Mouse (Mus musculus) brain, adult 2 months (tissue): ENCODE results near the gene Ptpre.
"Not testable (repeated sequence)": the region's sequence is repeated elsewhere in the genome, so short reads cannot be mapped to it uniquely, and the experiment has no call there.

Experiments
- DNase-seq: peaks from one replicate; pipeline ENCODE4 v3.0.0; 2011; ENCODE audit warnings: low read depth, low spot score

The Ptpre gene

DNA sequence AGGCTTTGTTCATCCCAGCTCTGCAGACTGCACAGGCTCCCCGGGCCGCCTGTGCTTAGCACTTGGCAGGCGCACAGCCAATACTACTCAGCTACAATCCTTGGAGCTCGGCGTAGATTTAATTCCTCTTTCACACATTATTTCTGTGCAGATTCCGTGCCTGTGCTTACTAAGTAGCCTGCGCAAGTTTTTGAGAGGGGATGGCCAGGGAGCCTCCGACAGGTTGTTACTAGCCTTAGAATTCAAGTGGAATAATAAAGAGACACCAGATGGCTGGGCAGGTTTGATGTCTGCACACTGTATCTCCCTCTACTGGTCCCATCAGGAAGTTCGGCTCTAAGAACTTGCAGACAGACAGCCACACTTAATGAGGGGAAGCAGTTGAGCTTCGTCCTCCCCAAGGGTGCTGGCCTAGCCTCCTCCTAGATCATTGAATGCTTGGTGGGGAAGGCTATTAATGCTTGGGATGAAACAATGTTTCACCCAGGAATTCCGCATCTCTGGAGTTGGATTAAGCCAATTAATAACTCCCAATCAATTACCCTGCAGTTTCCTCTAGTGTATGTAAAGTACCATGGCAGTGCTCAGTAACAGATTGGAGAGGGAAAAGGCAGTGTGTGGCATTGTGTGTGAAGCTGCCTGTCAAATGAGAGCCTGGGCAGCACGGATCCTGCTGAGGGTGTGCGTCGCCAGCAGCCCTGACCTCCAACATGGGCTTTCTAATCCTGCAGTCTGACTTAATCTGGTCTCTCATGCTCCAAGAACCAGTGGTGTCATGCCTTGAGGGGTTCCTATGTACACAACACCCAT lies 104.6 kb downstream of the Ptpre start:
- DNase-seq = peak; percentile 93

DNA sequence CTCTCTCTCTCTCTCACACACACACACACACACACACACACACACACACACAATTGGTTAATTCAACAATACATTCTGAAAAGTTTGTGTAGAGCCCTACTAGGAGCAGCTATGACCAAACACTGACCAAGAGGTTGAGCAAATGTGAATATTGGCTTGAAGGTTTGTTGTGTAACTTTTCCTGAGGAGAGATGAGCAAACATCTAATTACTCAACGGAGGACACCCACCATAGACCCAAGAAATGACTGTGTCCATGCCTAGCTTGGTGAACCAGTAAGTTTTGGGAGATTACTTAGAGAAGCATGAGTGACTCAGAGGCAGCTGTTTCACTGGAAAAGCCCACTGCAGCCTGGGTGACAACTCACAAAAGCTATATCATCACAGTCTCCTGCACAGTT lies 107.2 kb downstream of the Ptpre start:
- no peak for DNase-seq

DNA sequence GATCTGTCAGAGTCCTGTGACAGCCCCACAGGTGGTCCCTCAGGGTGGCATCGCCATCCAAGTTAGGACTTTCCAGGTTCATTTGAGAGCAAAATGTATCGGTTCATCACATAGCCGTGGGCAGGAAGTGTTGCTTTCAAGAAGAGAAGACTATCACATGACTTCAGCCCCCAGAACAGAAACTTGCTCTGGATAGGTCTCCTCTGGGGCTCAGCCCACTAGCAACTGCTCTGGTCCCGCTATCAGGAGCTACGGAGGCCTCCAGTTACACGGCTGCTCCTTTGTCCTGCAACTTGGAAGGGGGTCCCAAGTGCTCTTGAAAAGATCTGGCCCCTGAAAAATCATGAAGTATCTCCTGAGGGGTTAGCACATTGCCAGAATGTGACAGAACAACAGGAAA lies 109.7 kb downstream of the Ptpre start:
- DNase-seq = no peak

DNA sequence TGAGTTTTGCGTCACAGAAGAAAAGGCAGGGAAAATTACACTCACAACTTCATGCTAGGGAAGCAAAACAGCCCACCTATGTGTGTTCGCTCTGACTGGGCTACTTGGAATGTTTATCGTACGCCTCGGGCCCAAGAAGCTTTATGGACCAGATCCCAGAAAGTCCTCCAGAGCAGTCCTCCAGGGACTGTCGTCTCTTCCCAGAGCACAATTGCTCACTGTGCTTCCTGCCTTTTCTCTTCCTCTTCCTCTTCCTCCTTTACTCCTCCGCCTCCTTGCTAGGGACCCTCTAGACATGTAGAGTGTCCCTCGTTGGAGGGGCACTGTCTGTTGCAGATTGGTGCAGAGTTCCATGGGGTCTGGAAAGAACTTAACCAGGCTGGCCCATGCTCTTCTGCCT lies 111.5 kb downstream of the Ptpre start:
- no peak for DNase-seq

DNA sequence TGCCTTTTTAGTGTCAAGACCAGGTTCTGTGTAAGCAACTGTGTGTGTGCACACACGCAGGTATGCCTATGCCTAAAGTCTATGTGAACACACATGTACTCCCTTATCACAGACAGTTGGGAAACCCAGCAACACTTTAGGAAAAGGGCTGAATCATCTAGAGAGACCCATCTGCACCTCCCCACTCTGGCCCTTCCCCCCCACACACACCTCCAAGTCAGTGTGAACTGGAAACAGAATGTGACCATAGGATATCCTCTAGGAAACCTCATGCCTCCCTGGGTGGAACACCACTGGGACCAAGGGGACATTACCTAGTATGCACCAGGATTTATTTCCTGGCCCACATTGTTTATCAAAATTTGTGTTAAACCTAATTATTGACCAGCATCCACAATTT lies 112.0 kb downstream of the Ptpre start:
- no peak for DNase-seq

DNA sequence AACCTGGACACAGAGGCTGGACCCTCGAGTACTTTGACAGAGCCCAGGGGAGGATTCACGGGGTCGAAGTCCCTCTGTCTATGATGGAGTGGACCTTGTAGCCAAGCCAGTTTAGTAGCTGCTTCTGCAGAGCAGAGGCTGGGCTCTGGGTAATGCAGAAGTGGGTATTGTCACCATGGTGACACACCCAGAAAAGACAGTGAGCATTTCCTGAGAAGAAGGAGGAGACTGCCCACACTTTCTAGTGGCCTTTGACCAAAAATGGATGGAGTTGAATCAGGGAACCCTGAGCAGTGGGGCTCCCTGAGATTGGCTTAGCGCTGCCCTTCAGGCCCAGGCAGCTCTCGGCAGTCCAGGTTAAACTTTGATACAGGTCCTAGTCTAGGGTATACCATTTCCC lies 112.8 kb downstream of the Ptpre start:
- no peak for DNase-seq

DNA sequence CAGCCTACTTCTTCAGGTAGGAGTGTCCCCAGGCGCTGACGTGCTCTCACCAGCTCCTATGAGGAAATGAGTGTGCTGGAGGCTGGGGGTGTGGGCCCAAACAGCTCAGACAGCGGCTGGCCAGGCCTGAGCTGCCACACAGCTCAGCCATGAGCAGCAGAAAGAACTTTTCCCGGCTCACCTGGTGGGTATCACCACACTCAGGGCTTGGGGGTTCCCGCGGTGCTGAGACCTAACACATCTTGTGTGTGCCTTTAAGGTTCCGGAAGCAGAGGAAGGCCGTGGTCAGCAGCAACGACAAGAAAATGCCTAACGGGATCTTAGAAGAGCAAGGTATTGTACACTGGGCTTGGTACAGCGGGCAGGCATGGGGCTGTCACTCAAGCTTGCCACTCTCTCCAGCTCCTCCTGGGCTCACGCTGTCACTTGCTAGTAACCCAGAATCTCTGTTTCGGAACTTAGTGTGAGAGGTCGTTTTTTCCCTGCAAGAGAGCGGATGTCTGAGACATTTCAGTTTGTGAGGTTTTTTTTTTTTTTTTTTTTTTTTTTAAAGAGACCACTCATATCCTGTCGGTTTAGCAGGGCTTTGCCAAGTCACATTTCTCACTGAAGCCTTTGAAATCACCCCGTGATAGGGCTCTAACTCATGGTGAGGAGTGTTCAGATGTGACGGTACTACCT lies 114.7 kb downstream of the Ptpre start:
- no peak for DNase-seq

DNA sequence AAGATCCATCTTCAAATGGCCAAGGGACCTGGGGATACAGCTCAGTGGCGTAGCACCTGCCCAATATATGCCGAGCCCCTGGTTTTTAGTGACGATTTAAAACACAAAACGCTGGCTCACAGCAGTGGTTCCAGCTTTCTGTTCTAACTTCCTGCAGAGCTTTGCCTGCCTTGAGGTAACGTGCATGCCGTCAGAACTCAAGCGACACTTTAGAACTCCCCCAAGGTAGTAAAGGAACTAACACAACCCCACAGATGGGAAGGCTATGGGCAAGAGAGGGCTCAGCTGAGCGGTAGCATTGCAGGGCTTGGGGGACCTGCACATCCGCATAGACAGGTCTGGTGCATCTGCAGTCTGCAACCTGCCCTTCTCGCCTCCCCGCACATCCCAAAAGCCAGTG lies 115.5 kb downstream of the Ptpre start:
- DNase-seq = no peak

DNA sequence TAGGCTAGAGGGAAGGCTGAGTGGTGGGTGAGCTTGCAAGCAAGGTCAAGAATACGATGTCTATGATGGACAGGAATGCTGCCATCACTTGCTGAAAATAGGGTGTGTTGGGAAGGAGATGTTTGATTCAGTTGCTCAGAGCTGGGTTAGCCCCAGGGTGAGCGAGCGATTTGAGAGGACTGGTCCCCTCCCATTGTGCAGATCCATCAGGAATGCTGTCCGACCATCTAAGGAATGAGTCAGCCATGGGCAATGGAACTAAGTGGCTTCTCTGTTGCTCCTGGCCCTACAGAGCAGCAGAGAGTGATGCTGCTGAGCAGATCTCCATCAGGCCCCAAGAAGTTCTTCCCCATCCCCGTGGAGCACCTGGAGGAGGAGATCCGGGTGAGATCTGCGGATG lies 116.3 kb downstream of the Ptpre start:
- no peak for DNase-seq

DNA sequence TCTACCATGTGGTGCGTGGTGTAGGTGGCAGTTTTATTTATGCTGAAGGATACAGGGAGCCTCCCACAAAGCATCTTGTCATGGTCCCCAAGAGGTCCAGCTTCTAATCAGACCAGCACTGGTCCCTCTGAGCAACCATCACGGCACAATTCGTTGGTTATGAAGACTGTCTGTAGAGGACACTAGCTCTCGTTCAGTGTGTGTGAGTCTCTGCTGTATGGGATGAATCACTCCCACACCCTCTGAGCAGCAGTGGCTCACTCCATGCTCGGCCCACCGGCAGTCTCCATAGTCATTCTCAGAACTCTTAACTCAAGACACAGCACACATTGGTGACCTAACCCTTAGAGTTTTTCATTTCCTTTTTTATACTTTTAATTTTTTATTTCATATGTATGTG lies 117.0 kb downstream of the Ptpre start:
- DNase-seq = no peak

DNA sequence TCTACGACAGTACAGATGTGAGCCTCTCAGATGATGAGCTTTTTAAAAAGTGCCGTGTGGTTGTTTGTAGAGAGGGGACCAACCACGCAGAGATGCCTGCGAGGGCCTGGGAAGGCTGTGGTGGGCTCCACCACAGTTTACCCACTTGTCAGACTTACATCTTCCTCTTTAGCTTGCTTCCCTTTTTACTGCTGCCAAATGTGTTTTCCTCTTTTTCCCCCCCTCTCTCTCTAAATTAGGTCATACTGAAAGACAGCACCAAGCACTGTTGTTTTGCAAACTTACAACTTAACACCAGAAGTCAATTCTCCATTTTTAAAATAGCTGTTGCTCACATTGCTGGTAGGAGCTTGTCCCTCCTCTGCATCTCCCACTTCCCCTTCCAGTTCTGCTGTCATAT lies 117.8 kb downstream of the Ptpre start:
- DNase-seq = peak; percentile 47

DNA sequence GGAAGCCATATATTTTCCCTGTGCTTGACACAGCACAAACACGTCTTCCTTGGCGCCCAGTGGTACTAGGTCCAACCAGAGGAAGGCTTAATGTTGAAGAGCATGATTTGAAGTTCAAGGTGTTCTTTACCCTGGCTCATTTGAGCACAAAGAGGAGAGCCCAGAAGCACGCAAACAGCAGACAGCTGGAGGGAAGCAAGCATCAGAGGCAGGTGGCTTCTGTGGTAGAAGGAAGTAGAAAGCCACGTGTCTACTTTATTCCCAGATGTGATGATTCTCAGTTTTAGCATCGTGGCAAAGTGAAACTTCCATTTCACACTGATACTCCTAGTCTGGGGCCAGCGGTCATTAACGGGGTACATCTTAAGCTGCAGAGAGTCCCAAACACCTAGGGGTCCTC lies 120.9 kb downstream of the Ptpre start:
- DNase-seq = no peak

DNA sequence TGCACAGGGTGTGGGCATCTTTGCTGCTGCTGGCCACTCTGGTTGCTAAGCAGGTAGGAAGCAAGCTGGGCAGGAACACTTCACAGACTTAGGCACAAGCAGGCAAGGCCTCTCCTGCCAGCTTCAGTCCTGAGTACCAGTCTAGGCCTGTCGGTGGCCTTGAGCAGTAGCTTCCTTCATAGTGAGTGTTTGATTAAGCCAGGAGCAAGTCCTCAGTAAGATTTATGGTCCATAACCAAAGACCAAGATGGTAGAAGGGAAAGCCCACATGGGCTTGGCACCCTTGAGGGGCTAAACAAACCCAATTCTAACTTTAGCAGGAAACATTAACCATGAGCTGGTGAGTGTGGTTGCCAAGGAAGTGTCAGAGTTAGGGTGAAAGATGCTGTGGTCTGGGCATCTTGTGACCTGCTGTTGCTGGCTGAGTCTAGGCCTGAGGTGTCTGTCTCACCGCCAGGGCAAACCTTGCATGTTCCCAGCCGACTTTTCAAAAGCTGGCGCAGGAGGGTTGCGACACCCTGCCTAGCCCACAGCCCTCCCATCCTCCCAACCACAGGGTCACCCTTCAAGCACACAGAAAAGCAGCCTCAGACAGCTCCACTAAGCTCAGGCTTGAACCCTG lies 122.1 kb downstream of the Ptpre start:
- no peak for DNase-seq

DNA sequence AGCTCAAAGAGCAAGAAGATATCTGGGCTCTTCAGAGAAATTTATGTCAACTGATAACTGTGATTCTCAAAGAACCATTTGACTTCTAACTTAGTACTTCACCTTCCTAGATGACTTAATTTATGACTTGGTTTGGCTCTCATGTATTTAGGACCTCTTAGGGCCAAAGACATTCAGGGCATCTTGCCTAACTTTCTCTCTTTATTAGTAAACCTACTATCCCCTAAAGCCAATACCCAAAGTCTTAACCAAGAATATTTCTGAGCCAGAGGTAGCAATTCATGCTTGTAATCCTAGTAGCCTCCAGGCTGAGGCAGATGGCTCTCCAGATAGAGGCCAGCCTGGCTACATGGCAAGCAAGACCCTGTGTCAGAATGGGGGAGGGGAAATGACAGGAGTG lies 123.0 kb downstream of the Ptpre start:
- no peak for DNase-seq

DNA sequence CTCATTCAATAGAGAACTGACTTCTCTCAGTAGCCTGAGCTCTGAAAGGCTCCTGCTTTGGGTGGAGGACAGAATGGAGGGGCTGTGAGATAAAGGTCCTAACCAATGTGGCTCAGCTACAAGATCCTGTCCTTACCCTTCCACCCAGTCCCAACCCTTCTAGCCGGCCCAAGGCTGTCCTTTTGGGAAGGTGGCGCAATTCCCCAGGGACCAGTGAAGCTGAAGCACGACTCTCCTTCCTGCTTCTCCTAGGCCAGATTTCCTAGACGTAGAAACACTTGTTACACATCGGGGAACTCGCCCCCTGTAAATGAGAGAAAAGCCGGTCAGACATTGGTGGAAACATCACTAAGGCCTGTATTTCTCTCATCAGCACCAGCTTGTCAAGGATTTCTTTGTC lies 126.9 kb downstream of the Ptpre start:
- DNase-seq = no peak

DNA sequence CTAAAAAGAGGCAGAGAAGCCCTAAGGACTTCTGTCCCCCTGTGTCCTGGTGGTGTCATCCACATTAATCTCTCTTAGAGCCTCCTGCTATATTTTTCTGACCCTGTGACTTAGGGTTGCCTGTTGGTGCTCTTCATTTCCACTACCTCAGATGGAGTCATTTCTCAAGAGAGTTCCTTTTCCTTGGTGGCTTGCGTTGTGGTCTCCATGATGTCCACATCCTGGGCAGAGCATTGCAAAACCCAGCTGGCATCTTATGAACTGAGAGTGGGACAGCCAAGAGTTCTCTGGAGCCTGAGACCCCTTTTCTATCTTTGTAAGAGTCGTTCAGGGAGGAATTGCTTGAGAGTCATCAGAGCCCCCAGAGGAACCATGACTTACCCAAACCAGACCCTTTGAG lies 129.0 kb downstream of the Ptpre start:
- DNase-seq = no peak

DNA sequence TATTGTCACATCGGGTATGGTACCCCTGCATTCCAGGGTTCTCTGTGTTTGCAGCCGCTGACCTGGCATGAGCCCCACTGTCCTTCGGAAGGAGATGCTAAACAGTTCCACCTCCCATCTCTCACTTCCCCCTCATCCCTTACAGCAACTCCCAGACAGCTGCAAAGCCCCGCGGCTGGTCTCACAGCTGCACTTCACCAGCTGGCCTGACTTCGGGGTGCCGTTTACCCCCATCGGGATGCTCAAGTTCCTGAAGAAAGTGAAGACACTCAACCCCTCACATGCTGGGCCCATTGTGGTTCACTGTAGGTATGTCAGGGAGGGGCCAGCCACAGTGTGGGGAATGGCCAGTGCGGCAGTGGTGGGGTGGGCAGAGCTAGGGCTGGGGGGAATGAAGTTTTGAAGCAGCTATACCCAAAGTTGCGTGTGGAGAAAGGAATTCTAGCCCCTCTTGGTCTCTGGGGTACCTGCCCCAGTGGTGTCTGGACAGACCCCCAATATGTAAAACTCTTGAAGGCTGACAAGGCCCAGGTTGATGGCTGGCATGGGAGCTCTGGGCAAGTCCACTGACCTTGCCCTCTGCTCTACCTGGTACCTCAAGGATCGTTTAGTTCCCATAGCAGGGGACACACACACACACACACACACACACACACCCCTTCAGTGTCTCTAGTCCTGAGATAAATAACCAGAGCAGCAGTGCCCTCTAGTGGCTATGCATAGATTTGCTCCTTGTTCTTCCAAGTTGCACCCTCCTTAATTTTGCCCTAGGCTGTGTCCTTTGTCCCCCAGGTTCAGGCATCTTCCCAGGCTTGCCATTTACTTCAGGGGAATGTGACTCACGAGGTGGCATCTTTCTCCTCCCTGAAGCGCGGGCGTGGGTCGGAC lies 131.8 kb downstream of the Ptpre start:
- peak; percentile 88 for DNase-seq

DNA sequence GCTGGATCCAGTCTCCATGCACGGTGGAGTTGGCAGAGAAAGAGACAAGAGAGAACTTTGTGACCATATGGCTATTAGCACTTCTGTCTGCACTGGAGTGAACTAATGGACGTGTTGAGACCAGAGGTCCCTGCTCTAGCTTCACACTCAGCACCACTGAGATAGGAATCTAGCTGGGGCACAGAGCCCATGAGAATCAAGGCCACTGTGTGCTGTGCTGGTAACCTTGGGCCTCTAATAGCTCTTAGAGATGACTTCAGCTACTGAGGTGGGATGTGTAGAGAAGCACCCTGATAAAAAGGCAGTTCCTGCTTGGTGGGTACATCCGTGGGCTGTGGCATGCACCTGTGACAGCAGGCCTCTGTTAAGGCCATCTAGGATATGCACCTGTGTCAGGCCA lies 136.3 kb downstream of the Ptpre start:
- DNase-seq = no peak

DNA sequence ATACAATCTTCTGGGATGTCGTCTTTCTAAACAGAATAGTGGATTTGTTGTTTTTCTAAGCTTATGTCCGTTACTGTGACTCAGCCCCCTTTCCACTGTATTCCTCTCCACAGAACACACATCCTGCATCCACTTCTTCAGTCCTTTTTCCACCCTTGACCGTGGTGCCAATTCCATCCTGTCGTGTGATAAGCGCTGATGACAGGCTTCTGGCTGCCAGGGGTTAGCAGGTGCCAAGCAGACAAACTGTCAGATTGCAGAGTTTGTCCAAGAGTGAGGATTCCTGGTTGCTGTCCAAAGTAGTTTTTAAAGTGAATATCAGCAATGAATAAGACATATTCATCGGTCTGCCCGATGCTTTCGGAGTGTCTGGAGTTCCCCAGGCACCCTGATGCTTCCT lies 139.4 kb downstream of the Ptpre start:
- no peak for DNase-seq

DNA sequence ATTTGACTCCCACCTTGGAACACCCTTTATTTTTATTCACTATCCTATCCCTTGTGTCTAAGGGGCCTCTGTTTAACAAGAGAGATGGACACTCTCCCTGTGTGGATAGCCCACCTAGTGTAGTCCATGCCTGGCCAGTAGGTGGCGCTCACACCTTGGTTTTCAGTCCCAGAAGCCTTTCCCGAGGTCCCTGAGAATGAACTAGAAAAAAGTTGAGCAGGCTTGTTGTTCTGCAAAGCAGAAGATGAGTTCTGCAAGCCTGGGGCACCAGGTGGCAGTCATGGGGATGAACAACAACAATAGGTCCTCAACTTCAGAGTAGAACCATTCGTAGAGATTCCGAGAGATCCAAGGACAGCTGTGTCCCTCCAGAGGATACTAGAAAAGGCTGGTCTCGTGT lies 143.1 kb downstream of the Ptpre start:
- peak; percentile 44 for DNase-seq

DNA sequence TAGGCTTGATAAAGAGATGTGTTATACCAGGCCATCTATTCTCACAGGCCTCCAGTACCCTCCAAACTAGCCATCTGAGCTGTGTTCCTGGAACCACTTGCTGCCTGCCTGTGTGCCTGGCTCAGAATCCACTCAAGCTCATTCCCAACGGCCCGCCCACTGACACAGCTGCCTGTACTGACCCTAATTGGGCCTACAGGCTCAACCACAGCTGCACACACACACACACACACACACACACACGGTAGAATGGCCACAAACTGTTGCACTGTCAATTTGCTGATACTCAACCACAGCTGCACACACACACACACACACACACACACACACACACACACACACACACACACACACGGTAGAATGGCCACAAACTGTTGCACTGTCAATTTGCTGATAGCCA lies 146.8 kb downstream of the Ptpre start:
- DNase-seq = not testable (repeated sequence)

DNA sequence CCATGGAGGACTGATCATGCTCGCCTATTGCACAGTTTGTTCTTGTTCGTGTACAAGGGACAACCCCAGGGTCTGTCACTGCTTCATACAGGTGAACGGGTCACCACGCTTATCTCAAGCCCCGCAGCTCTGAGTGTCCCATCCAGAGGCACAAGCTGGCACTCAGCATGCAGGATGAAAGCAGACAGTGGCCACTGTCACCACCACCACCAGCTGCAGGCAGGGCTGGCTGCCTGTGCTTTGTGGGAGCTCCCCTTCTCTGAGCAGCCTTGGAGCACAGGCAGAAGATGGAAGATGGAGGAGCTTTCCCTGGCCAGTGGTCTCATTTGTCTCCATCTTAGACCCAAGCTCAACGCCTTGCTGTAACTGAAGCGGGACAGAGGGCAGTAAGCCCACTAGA lies 147.7 kb downstream of the Ptpre start:
- DNase-seq = no peak
